Mouse (Mus musculus) WW6 (cell line): Measurements from ENCODE around the gene Map1a.

Experiments
- DNase-seq: peaks from one replicate; pipeline ENCODE4 v3.0.0-alpha.2; 2013; ENCODE audit warnings: low read depth, low spot score

The Map1a gene

DNA sequence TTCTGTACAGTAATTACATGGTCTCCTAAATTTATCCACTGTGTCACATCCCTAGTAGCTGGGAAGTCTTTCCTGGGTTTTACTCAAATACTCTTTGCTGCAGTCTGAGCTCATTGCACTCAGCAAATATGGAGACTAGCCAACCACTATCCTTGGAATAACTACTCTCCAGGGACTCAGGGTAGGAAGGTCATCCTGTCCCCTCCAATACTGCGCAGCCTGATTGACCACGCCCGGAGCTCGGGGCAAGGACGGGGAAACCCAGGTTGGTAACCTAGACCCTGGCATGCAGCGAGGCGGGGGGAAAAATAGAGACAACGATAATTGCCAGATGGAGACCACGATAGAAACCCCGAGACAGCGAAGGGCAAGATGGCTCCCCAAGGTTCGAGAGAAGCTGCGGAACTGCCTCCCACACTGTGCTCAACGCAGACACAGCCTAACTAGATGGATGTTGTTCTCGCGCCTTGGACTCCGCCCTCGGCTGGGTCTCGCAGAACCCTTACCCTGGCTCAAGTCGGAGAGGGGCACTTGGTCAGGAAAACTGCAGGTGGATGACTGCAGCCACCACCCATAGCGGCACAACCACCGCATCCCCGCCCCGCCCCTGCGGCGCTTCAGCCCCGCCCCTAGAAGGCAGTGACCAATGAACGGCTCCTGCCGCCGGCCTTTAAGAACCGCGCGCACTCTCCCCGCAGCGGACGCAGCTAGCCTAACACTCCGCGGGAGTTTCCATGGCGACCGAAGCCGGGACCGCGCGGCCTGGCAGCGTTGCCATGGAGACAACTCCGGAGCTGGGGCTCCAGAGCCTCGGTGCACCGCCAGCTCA, at the start of gene Map1a:
Map1a (plus strand) TSS at position 700 of the 829 bp plus-strand sequence.
- DNase-seq, result peak; percentile 95

DNA sequence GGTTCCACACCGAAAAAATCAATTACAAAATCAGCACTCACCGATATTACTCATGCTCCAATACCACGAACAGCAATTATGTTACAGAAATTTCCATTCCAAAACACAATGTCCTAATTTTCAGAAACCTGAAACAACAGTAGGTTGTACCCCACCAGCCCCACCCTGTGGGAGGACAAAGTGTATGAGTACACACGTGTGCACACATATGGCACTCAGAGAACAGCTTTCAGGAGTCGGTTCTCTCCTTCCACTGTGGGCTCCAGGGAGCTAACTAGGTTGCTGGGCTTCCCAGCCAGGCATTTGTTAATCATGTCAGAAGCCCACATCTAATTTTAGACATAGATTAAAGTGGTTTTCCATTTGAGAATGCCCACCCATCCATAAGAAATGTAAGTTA, 45.3 kb upstream of the Map1a start:
- DNase-seq, result no peak

DNA sequence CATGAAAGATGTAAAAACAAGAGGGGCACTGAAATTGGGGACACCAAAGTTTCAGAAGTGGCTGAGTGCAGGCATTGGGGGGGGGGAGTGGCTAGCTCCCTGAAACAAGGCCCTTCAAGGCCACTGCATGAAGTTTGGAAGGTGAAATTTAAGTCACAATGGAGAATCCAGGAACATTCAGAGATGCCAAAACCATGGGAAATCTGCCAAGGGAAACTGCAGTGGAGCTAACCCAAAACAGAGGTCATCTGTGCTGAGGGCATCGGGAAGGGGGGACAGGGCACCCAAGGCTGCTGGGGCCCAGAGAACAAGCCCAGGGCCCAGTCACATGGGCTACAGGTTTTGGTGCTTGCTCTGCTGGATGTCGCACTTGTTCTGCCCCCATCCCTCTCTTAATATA, 39.6 kb upstream of the Map1a start:
- no peak for DNase-seq

DNA sequence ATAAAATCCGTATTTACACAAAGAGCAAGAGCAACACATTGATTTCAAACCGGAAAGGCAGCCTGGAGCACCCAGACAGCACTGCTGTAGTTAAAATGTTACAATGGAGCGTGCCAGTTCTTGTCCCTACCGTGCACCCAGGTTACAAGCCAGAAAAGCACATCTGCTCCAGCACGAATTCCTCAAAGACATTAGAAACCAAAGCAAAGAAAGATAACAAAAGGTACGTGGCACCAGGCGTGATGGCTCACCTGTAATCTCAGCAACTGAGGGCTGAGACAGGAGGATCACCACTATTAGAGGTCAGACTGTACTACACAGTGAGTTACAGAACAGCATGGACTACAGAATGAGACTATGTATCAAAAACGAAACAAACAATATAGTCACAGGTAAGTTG, 21.0 kb upstream of the Map1a start:
- DNase-seq, result no peak

DNA sequence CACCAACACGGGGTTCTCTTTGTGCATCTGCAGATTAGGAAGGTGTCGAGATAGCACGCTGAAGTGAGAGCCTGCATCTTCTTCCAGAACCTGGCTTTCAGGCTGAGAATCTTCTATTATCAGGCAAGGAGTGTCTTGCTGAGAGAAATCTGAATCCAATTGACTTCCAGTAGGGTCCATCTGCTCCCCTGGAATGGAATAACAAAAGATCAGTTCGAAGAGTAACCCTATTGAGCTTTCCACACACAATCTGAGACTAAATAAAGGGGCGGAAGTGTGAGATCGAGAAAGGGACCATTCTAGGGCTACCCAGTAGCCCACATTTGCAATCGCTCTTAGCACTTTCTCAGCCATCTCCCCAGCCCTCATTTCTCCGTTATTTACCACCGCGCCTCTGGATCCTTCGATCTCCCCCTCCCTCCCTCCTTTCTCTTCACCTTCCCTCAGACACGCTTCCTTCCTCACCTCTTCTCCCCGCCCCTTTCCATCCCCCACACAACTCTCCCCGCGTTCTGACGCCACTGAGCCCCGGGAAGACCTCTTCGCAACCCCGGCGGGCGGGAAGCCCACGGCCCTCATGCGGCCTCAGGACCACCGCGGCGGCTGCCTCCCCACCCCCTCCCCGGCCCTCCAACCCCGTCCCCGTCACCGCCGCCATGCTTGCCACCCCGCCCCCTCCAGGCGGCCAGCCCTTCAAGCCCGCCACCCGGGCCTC, 18.7 kb upstream of the Map1a start:
- DNase-seq, result peak; percentile 38

- DNase-seq, result peak; percentile 79
Measured at GRCm38 (mm10) chr2:121271236-121271927, 18.0 kb upstream of the Map1a start, which contains the start of gene Trp53bp1. Gene Trp53bp1, minus strand, starts transcription at chr2:121271407.

DNA sequence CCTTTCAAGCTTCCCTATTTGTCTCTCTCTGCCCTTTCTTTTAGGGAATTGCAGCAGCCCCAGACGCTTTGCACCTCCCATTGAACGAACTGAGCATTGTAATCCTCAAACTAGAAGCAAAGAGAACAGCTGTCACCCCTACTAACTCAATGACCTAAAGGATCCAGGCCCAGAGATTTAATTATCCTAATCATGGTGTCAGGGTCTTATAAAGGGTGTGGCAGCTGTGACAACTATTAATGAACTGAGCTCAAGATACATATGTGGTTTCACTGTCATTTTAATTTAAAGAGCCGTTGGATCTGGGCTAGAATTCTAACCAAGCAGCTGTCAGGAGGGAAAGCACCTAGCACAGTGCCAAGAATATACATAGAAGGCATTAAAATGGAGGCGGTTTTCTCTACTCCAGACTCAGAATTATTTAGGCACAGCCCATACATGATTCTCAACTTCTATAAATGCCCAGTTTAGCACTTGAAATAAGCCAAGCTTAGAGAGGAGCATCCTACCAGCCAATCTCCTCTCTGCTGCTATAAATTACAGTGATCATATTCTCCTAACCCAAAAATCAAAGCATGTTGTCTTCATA, 17.4 kb upstream of the Map1a start:
- no peak for DNase-seq

DNA sequence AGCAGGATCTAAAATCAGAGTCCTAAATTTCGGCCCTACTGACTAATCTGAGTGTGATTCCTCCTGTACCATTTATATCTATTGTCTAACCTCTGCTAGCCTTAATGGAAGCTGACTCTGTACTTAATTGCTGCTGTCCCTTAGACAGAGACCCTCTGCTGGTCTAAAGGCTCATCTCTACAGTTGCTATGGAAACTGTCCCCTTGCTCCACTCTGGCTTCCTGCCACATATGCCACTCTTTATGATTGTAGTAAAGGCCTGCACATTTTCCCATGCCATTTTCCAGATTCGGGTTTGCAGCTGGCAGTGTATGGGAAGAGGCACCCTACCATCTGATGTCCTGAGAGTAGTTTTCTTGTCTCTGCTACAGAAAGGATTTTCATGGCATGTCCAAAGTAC, 1.6 kb upstream of the Map1a start:
- DNase-seq, result no peak

GRCm38 (mm10) chr2:121289730-121290540, 535 bp downstream of the Map1a start:
- DNase-seq, result no peak

DNA sequence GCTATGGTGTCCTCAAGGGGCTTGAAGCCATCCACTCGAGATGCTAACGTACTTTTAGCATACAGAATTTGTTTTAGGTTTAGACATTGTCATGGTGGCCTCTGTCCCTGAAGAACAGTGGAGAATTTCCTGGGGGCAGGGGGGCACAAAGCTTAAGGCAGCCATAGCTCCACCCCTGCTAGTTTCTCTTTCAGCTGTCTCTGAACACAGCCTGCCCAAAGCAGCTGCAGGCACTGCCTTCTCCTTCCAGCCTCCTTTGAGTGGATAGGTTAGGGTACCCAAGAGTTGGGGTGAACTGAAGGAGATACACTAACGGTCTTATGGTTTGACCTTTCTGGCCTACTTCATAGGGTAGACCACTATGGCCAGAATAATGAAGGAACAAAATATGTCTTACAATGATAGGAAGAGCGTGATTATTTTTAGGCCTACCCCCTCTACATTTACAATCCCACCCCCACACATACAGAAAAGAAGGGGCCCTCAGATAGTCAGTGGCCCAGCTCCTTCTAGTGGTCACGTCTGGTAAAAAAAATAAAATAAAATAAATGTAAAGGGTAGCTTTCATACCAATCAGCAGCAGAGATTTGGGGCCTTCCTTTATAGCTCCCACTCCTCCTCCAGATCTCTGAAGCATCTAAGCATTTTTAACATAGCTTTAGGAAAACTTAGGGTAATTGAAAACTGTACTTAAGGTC, 3.1 kb downstream of the Map1a start:
- no peak for DNase-seq

DNA sequence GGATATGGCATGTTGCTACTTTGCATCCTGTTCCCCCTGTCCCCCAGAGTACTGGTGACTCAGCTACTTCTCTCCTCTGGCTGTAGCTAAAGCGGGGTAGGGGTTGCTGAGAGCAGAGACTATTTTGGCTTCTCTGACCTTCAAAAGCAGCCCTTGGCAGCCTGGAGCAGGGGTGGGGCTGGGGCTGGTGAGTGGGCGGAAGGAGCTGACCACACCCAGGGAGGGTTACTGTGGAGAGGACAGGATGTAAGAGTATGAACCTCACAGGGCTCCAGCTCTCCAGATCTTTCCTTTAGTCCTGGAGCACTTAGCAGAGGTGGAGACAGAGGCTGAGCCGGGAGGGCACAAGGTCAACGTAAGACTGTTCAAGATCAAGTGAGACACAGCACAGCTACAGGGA, 4.8 kb downstream of the Map1a start:
- DNase-seq, result no peak

GRCm38 (mm10) chr2:121294753-121295607, 5.6 kb downstream of the Map1a start:
- DNase-seq, result no peak

DNA sequence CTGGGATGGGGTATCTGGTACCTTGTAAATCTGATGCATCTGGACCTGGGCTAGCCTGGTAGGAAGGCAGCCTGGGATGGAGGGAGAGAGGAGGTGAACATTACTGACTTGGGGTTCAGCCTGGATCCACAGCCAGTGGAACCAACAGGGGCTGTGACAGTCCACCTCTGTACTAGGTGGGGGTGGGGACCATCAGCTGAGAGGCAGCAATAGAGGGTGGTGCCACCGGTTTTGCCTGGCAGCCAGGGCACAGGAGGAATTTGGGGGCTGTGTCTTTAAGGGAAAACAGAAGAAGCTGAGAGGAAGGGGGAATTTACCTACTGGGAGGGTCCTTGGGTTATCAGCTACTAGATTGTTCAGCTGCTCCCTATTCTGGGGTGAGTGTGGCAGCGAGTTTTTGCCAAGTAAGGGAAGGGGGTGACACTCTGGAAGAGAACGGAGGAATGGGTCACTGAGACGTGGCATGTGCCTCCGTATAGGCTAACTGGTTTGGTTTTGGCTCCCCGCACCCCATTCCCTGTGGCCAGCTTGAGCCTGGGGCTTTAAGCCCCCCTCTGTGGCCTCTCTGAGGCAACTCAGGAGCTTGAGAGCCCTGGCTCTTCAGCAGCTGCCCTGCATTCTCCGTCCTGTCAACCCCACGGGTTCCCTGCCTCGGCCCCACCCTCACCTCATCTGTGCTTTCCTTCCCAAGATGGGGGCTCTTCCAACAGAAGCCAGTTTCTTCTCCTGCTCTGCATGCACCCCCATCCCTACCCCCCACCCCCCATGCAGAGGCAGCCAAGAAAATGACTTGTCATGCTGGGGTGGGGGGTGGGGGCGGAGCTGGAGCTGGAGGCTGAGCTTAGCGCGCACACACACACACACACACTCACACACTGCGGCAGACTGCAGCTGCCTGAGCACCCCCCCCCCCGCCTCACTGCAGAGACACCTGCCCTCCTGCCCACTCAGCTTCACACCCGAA, 6.5 kb downstream of the Map1a start:
- DNase-seq, result no peak

- no peak for DNase-seq
Measured at GRCm38 (mm10) chr2:121296754-121297231, 7.4 kb downstream of the Map1a start.

DNA sequence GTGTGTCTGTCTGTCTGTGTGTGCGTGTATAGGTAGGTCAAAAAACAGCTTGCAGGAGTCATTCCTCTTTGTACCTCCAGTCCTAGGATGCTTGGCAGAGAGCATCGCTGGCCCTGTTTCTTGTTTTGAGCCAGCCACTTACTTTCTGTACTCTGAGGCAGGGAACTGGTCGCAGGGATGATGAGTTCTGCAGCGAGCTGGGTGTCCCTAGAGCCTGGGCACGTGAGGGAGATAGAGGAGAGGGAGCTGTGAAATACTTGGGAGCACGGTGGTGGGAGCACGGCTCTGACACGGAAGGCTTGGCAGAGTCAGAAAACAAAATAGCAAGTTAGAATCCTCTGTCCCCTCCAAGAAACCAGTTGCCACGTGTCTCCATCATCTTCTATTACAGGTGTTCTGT, 8.3 kb downstream of the Map1a start:
- no peak for DNase-seq

DNA sequence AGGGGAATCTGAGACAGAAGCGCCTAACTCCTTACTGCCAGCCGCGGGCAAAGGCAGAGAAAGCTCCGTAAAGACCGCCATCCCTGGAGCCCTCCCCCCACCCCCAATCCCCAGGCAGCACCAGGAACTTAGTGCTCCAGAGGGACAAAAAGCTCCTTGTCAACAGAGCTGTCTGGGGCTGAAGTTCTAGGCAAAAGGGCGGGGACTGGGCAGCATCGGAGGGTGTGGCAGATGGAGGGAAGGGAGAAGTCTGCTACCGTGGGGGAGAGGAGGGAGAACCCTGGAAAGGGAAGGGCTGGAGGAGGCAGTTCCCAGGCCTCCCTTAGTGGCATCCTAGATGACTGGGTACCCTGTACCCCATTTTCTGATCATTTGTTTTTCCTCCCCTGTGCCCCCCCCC, 8.7 kb downstream of the Map1a start:
- DNase-seq, result no peak

DNA sequence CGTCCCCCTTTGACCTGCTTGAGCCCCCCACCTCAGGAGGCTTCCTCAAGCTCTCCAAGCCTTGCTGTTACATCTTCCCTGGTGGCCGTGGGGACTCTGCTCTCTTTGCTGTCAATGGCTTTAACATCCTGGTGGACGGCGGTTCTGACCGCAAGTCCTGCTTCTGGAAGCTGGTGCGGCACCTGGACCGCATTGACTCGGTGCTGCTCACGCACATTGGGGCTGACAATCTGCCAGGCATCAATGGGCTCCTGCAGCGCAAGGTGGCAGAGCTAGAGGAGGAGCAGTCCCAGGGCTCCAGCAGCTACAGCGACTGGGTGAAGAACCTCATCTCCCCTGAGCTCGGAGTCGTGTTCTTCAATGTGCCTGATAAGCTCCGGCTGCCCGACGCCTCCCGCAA, 10.1 kb downstream of the Map1a start:
- no peak for DNase-seq

DNA sequence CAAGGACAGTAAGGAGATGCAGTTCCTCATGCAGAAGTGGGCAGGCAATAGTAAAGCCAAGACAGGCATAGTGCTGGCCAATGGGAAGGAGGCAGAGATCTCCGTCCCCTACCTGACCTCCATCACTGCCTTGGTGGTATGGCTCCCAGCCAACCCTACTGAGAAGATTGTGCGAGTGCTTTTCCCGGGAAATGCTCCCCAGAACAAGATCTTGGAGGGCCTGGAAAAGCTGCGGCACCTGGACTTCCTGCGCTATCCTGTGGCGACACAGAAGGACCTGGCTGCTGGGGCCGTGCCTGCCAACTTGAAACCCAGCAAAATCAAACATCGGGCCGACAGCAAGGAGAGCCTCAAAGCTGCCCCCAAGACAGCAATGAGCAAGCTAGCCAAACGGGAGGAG, 10.6 kb downstream of the Map1a start:
- DNase-seq, result no peak
